Comparison of ENCODE assay signal across 9 mouse cellular contexts in genomic region chr5:122234319-122235195, GRCm38 (mm10). TPM values are rescaled to one million over a fixed set of nuclear protein-coding genes. Genes with fewer than 3 reads are reported as not detected.
DNase-seq lines count a peak whose midpoint lies in the region; ATAC-seq lines count a peak whose summit lies in the region.
"Had no signal": no experiment of that assay in that cellular context is flagged by ENCODE, and none has a peak within 500 bp of the region (broad histone marks: within the 10 kb centered on the region; RNA-seq: fewer than 3 reads in every experiment).

No protein-coding gene starts in this region.

- H3K27ac ChIP-seq in liver, embryonic 16.5 days (ENCODE audit: low read length): peak overlapping the region; percentile 36; the same call in 1 of the 2 replicates
- H3K27ac ChIP-seq in liver, embryonic 12.5 days: no peak overlapping the region
- peak overlapping the region; percentile 81 for H3K27ac ChIP-seq in embryonic facial prominence, embryonic 12.5 days
- H3K27ac ChIP-seq in limb, embryonic 15.5 days: peak overlapping the region; percentile 76

- H3K9ac ChIP-seq in liver, embryonic 16.5 days (ENCODE audit: low read depth, low read length): no peak overlapping the region
- H3K9ac ChIP-seq in liver, embryonic 12.5 days: no peak overlapping the region
- H3K9ac ChIP-seq in embryonic facial prominence, embryonic 12.5 days: peak overlapping the region; percentile 31; the same call in 1 of the 2 replicates
- H3K9ac ChIP-seq in limb, embryonic 15.5 days: no peak overlapping the region

- no peak overlapping the region for H3K4me3 ChIP-seq in liver, embryonic 16.5 days (ENCODE audit: low read depth, low read length)
- no peak overlapping the region for H3K4me3 ChIP-seq in liver, embryonic 12.5 days
- H3K4me3 ChIP-seq in embryonic facial prominence, embryonic 12.5 days: no peak overlapping the region
- no peak overlapping the region for H3K4me3 ChIP-seq in limb, embryonic 15.5 days

- WGBS in liver, embryonic 16.5 days (ENCODE audit: insufficient replicate concordance): 17% methylated on average over 9 of the region's 9 CpGs
- WGBS in liver, embryonic 12.5 days (ENCODE audit: insufficient replicate concordance): 29% methylated on average over 9 of the region's 9 CpGs
- WGBS in embryonic facial prominence, embryonic 12.5 days: 70% methylated on average over 9 of the region's 9 CpGs
- WGBS in limb, embryonic 15.5 days: 65% methylated on average over 9 of the region's 9 CpGs

- no peaks in the 10 kb centered on the region for H3K27me3 ChIP-seq in liver, embryonic 16.5 days (ENCODE audit: control insufficient read depth, insufficient read depth, low read depth, low read length)
- H3K27me3 ChIP-seq in liver, embryonic 12.5 days (replicated peaks): 0 out of 2 replicates have a peak, but pooled peaks cover 3% of the 10 kb centered on the region
- H3K27me3 ChIP-seq in embryonic facial prominence, embryonic 12.5 days: no peaks in the 10 kb centered on the region
- no peaks in the 10 kb centered on the region for H3K27me3 ChIP-seq in limb, embryonic 15.5 days

- peak; percentile 62 to 65 for DNase-seq in thymus, postnatal 10 days (ENCODE audit: low spot score in 2 of 2)
- no peak for DNase-seq in layer of hippocampus, postnatal 36 days
- no peak for DNase-seq in left cerebral cortex, adult 8-10 months (ENCODE audit: low spot score in 2 of 2)
- DNase-seq: kidney, postnatal 36 days had no signal

- no peak for ATAC-seq in liver, embryonic 16.5 days (ENCODE audit: low read depth)
- no peak for ATAC-seq in liver, embryonic 12.5 days
- ATAC-seq in embryonic facial prominence, embryonic 12.5 days (ENCODE audit: insufficient number of reproducible peaks, insufficient read depth, low FRiP score, low TSS enrichment): no peak
- no peak for ATAC-seq in limb, embryonic 15.5 days (ENCODE audit: insufficient number of reproducible peaks, low FRiP score, low TSS enrichment, low read depth)
- no peak for ATAC-seq in erythroid progenitor cell, adult 5-6 weeks (replicated peaks; ENCODE audit: low FRiP score, poor library complexity, severe bottlenecking)

- no peak overlapping the region for H3K4me2 ChIP-seq in liver, embryonic 16.5 days (ENCODE audit: low read depth, low read length)
- no peak overlapping the region for H3K4me2 ChIP-seq in liver, embryonic 12.5 days
- no peak overlapping the region; the same call in 1 of the 2 replicates for H3K4me2 ChIP-seq in embryonic facial prominence, embryonic 12.5 days (replicated peaks)
- H3K4me2 ChIP-seq in limb, embryonic 15.5 days: no peak overlapping the region

- no peaks in the 10 kb centered on the region for H3K36me3 ChIP-seq in liver, embryonic 16.5 days (ENCODE audit: control insufficient read depth, insufficient read depth)
- no peaks in the 10 kb centered on the region for H3K36me3 ChIP-seq in liver, embryonic 12.5 days
- H3K36me3 ChIP-seq in embryonic facial prominence, embryonic 12.5 days: no peaks in the 10 kb centered on the region
- 0 out of 2 replicates have a peak, but pooled peaks cover 3% of the 10 kb centered on the region for H3K36me3 ChIP-seq in limb, embryonic 15.5 days

- H3K4me1 ChIP-seq in liver, embryonic 16.5 days (ENCODE audit: control insufficient read depth, low read depth, low read length): no peaks in the 10 kb centered on the region
- 0 out of 2 replicates have a peak, but pooled peaks cover 9% of the 10 kb centered on the region for H3K4me1 ChIP-seq in liver, embryonic 12.5 days
- peaks cover 28% of the 10 kb centered on the region; the same call in 1 of the 2 replicates for H3K4me1 ChIP-seq in embryonic facial prominence, embryonic 12.5 days
- H3K4me1 ChIP-seq in limb, embryonic 15.5 days: peaks cover 39% of the 10 kb centered on the region

- H3K9me3 ChIP-seq in liver, embryonic 16.5 days (replicated peaks; ENCODE audit: control insufficient read depth, low read length): no peaks in the 10 kb centered on the region
- no peaks in the 10 kb centered on the region for H3K9me3 ChIP-seq in liver, embryonic 12.5 days (replicated peaks)
- no peaks in the 10 kb centered on the region for H3K9me3 ChIP-seq in embryonic facial prominence, embryonic 12.5 days
- no peaks in the 10 kb centered on the region for H3K9me3 ChIP-seq in limb, embryonic 15.5 days

RNA-seq across cellular contexts. Expression of gene Hvcn1, which starts 28.0 kb away (rescaled TPM):
- polyA plus RNA-seq in liver, embryonic 16.5 days (2015; fragmentation: Nextera tagmentation; extraction: Ambion mirVana): 4.9 and 6.0 TPM in 2 replicates
- polyA plus RNA-seq in liver, embryonic 12.5 days (2016; fragmentation: Nextera tagmentation; extraction: Ambion mirVana): 1.8 and 2.1 TPM in 2 replicates
- 11.7 and 13.0 TPM in 2 replicates for polyA plus RNA-seq in embryonic facial prominence, embryonic 12.5 days (2016; fragmentation: Nextera tagmentation; extraction: Ambion mirVana)
- polyA plus RNA-seq in limb, embryonic 15.5 days (2015; fragmentation: Nextera tagmentation; extraction: Ambion mirVana): 8.8 and 11.5 TPM in 2 replicates
- 24.9 and 29.8 TPM in 2 replicates for total RNA-seq in erythroid progenitor cell, adult 5-6 weeks (2015; ENCODE audit: low replicate concordance)
- total RNA-seq in erythroid progenitor cell, adult 5-6 weeks (2017; ENCODE audit: low replicate concordance): 15.7 and 17.3 TPM in 2 replicates
- total RNA-seq in layer of hippocampus, postnatal 36 days (2021): 1 to 10 TPM; 2.4 to 3.3 TPM
- total RNA-seq in left cerebral cortex, adult 8-10 months (2022): 10 to 100 TPM in 1 of 4 experiments, 1 to 10 TPM in 3; 4.2 to 11.2 (median 6.9) TPM

RNA-seq across cellular contexts. Expression of gene Tctn1, which starts 29.7 kb away (rescaled TPM):
- 0.74 and 0.78 TPM in 2 replicates for polyA plus RNA-seq in liver, embryonic 16.5 days (2015; fragmentation: Nextera tagmentation; extraction: Ambion mirVana)
- polyA plus RNA-seq in liver, embryonic 12.5 days (2016; fragmentation: Nextera tagmentation; extraction: Ambion mirVana): 1.2 and 1.7 TPM in 2 replicates
- 5.9 and 6.5 TPM in 2 replicates for polyA plus RNA-seq in embryonic facial prominence, embryonic 12.5 days (2016; fragmentation: Nextera tagmentation; extraction: Ambion mirVana)
- polyA plus RNA-seq in limb, embryonic 15.5 days (2015; fragmentation: Nextera tagmentation; extraction: Ambion mirVana): 5.7 and 6.0 TPM in 2 replicates
- 16.2 and 19.7 TPM in 2 replicates for total RNA-seq in erythroid progenitor cell, adult 5-6 weeks (2015; ENCODE audit: low replicate concordance)
- 8.7 and 39.3 TPM in 2 replicates for total RNA-seq in erythroid progenitor cell, adult 5-6 weeks (2017; ENCODE audit: low replicate concordance)
- total RNA-seq in layer of hippocampus, postnatal 36 days (2021): 10 to 100 TPM; 11.5 to 14.5 TPM
- 10 to 100 TPM; 15.0 to 16.6 (median 15.7) TPM for total RNA-seq in left cerebral cortex, adult 8-10 months (2022)

RNA-seq across cellular contexts. Expression of gene Pptc7, which starts 49.6 kb away (rescaled TPM):
- polyA plus RNA-seq in liver, embryonic 16.5 days (2015; fragmentation: Nextera tagmentation; extraction: Ambion mirVana): 3.4 and 4.1 TPM in 2 replicates
- polyA plus RNA-seq in liver, embryonic 12.5 days (2016; fragmentation: Nextera tagmentation; extraction: Ambion mirVana): 6.1 and 6.8 TPM in 2 replicates
- polyA plus RNA-seq in embryonic facial prominence, embryonic 12.5 days (2016; fragmentation: Nextera tagmentation; extraction: Ambion mirVana): 11.9 and 12.0 TPM in 2 replicates
- 6.8 and 7.9 TPM in 2 replicates for polyA plus RNA-seq in limb, embryonic 15.5 days (2015; fragmentation: Nextera tagmentation; extraction: Ambion mirVana)
- 0.72 and 2.5 TPM in 2 replicates for total RNA-seq in erythroid progenitor cell, adult 5-6 weeks (2015; ENCODE audit: low replicate concordance)
- 5.8 and 6.2 TPM in 2 replicates for total RNA-seq in erythroid progenitor cell, adult 5-6 weeks (2017; ENCODE audit: low replicate concordance)
- total RNA-seq in layer of hippocampus, postnatal 36 days (2021): 10 to 100 TPM; 41.1 to 43.6 TPM
- 10 to 100 TPM; 44.8 to 52.2 (median 48.8) TPM for total RNA-seq in left cerebral cortex, adult 8-10 months (2022)

Comparison
In these comparisons a context has a peak if more than half of its experiments do, and no peak if none do; other contexts are left out.
1. DNase-seq: peak in thymus, postnatal 10 days (2 of 2); none in layer of hippocampus, postnatal 36 days (0 of 2) and left cerebral cortex, adult 8-10 months (0 of 2).